Mouse (Mus musculus): ENCODE measurements at regions not wholly inside any gene's neighbourhood (a gene's known extent, or its start where the extent isn't known, plus 50 kb on each side); places are given as distances from the start of the nearest gene placed in this dataset.

DNA sequence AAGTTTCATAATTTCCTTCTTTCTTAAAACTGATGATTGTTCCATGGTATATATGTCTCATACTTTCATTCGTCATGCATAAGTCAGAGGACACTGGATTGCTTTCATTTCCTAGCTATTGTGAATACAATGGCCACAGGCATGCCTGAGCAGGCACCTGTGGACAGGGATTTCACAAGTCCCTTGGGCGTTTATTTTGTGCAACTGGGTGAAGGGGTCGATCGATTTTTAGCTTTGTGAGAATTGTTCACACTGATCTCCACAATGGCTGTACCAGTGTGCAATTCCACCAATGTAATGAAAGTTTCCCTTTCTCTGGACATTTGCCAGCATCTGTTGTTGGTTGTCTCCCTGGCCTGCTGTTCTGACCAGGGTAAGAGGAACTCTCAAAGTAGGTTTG, 405.2 kb upstream of the Hs6st1 start:
- no peak for TF ChIP-seq GATA1 (IDR thresholded peaks at IDR 0.05; ENCODE audit: low read length)
- no peak for TF ChIP-seq TAL1 (IDR thresholded peaks at IDR 0.05; ENCODE audit: low read length)

All from erythroblast, embryonic 14.5 days (primary cell).